Mouse (Mus musculus) hindbrain, embryonic 12.5 days (tissue): ENCODE results near the gene Nfia. TPM values are rescaled to one million over a fixed set of nuclear protein-coding genes. Genes with fewer than 3 reads are reported as not detected.
A peak's percentile ranks its signal among the peaks of the same experiment; 100 is the strongest.

ENCODE experiments used
- ATAC-seq: fragments of 200-750 bp; cut with Nextera tagmentation; 2 replicates; pipeline ENCODE4 v1.8.0; 2017; ENCODE audit warnings: moderate TSS enrichment; ENCODE audit not compliant: low FRiP score
- H3K27ac ChIP-seq: fragments of 300-500 bp; sonication (generic); 2 replicates; pipeline ENCODE4 v1.5.1; 2016; ENCODE audit warnings: mild to moderate bottlenecking
- H3K27me3 ChIP-seq: fragments of 300-500 bp; sonication (generic); 2 replicates; pipeline ENCODE4 v1.6.1; 2016; ENCODE audit warnings: mild to moderate bottlenecking
- H3K36me3 ChIP-seq: fragments of 300-500 bp; sonication (generic); 2 replicates; pipeline ENCODE4 v1.6.1; 2016; ENCODE audit warnings: mild to moderate bottlenecking
- H3K4me1 ChIP-seq: fragments of 300-500 bp; sonication (generic); 2 replicates; pipeline ENCODE4 v1.6.1; 2016
- H3K4me2 ChIP-seq: fragments of 300-500 bp; sonication (generic); replicated peaks from 2 replicates; pipeline ENCODE4 v1.6.1; 2016; ENCODE audit warnings: mild to moderate bottlenecking
- H3K4me3 ChIP-seq: fragments of 300-500 bp; sonication (generic); 2 replicates; pipeline ENCODE4 v1.5.1; 2016; ENCODE audit warnings: mild to moderate bottlenecking
- H3K9ac ChIP-seq: fragments of 300-500 bp; sonication (generic); 2 replicates; pipeline ENCODE4 v1.6.1; 2016; ENCODE audit warnings: mild to moderate bottlenecking, moderate library complexity
- H3K9me3 ChIP-seq: fragments of 300-500 bp; sonication (generic); replicated peaks from 2 replicates; pipeline ENCODE4 v1.6.1; 2016; ENCODE audit warnings: mild to moderate bottlenecking
- WGBS: fragments of 180-500 bp; shearing (Covaris S2); methylation state at CpG from one replicate; pipeline ENCODE4 v1.1.7; 2016; 5-methylcytosine and 5-hydroxymethylcytosine counted together
- polyA plus RNA-seq: library from polyadenylated mRNA; unstranded; fragments of >200 nt; fragmentation: Nextera tagmentation; extraction: Ambion mirVana; gene quantifications from 2 replicates; pipeline ENCODE4 v1.2.1, GENCODE M21; 2016

Nfia gene
- polyA plus RNA-seq, 1 experiment from 2014 or later = 58.4 TPM

- no peak overlapping the region for H3K4me2 ChIP-seq
- no peaks in the 10 kb centered on the region for H3K9me3 ChIP-seq
- ATAC-seq = no peak
- no peak overlapping the region for H3K27ac ChIP-seq
- H3K27me3 ChIP-seq = no peaks in the 10 kb centered on the region
- H3K36me3 ChIP-seq = no peaks in the 10 kb centered on the region
- whole genome bisulfite sequencing = 91% methylated on average over 6 of the region's 6 CpGs
- no peak overlapping the region for H3K9ac ChIP-seq
- H3K4me3 ChIP-seq = no peak overlapping the region
- H3K4me1 ChIP-seq = peaks cover 16% of the 10 kb centered on the region
Observed at GRCm38 (mm10) chr4:97823512-97823911, 51.0 kb downstream of the Nfia start.

GRCm38 (mm10) chr4:97824451-97824850 lies 51.9 kb downstream of the Nfia start:
- no peak overlapping the region for H3K9ac ChIP-seq
- 64% methylated on average over 4 of the region's 4 CpGs for WGBS
- H3K4me1 ChIP-seq = peaks cover 17% of the 10 kb centered on the region
- H3K9me3 ChIP-seq = no peaks in the 10 kb centered on the region
- ATAC-seq = no peak
- H3K4me3 ChIP-seq = no peak overlapping the region
- no peaks in the 10 kb centered on the region for H3K36me3 ChIP-seq
- H3K27me3 ChIP-seq = no peaks in the 10 kb centered on the region
- H3K27ac ChIP-seq = no peak overlapping the region
- H3K4me2 ChIP-seq = no peak overlapping the region

GRCm38 (mm10) chr4:97825432-97825831 lies 52.9 kb downstream of the Nfia start:
- 73% methylated on average over 4 of the region's 4 CpGs for WGBS
- H3K4me2 ChIP-seq = no peak overlapping the region
- ATAC-seq = no peak; the same call in 1 of the 2 replicates
- no peaks in the 10 kb centered on the region for H3K36me3 ChIP-seq
- H3K27ac ChIP-seq = no peak overlapping the region
- H3K4me3 ChIP-seq = no peak overlapping the region
- no peaks in the 10 kb centered on the region for H3K27me3 ChIP-seq
- H3K9ac ChIP-seq = no peak overlapping the region
- no peaks in the 10 kb centered on the region for H3K9me3 ChIP-seq
- H3K4me1 ChIP-seq = peaks cover 20% of the 10 kb centered on the region

GRCm38 (mm10) chr4:97825841-97826240 lies 53.3 kb downstream of the Nfia start:
- 74% methylated on average over 4 of the region's 4 CpGs for WGBS
- H3K36me3 ChIP-seq = 0 out of 2 replicates have a peak, but pooled peaks cover under 1% of the 10 kb centered on the region
- no peaks in the 10 kb centered on the region for H3K27me3 ChIP-seq
- no peak; the same call in 1 of the 2 replicates for ATAC-seq
- no peak overlapping the region for H3K4me2 ChIP-seq
- H3K9me3 ChIP-seq = no peaks in the 10 kb centered on the region
- no peak overlapping the region for H3K9ac ChIP-seq
- no peak overlapping the region for H3K4me3 ChIP-seq
- peaks cover 20% of the 10 kb centered on the region for H3K4me1 ChIP-seq
- no peak overlapping the region for H3K27ac ChIP-seq

DNA sequence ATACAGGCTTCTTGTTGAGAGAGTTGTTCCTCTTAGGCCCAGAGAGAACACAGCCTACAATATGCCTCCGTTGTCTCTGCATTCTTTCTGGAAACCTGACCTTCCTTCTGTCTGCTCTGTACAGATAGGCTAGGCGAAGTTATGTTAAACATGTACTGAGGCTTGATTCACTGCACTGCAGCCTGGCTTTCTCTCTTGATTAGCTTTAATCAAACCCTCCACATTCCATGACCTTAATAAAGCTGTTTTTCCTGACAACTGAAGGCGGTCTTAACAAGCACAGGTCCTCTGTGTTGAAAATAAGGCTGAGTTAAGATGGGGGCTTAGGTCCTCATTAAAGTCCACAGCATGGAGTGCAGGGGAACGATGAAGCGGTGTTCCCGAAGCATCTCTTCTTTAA lies 54.6 kb downstream of the Nfia start:
- Histone ChIP-seq H3K4me3 (no peak overlapping the region), H3K27ac (no peak overlapping the region), H3K4me2 (no peak overlapping the region), H3K27me3 (no peaks in the 10 kb centered on the region), H3K9ac (no peak overlapping the region), H3K4me1 (peaks cover 20% of the 10 kb centered on the region), H3K9me3 (no peaks in the 10 kb centered on the region), H3K36me3 (0 out of 2 replicates have a peak, but pooled peaks cover 4% of the 10 kb centered on the region)
- 73% methylated on average over 6 of the region's 6 CpGs for WGBS
- ATAC-seq = 0 out of 2 replicates have a peak, but pooled peaks have one; percentile 46

DNA sequence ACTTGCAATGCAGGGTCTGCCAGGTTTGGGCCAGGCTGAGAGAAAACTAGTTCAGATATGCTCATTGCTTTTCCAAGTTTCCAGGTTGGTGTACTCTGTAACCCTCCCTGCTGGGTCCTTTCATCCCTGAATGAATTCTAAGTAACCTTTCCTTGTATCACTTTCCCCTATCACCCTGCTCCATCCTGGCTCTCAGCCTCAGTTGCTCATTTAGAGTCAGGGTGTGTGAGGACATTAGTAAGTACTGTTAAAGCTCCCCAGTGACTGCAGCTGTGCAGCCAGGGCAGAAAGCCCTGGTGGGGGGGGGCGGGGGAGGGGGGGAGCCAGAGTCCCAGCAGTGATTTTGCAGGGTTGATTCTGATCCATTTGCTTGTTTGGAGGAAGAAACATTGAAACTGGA lies 56.0 kb downstream of the Nfia start:
- WGBS = 33% methylated on average over 1 of the region's 1 CpGs
- Histone ChIP-seq H3K27me3 (no peaks in the 10 kb centered on the region), H3K4me1 (peaks cover 20% of the 10 kb centered on the region)

GRCm38 (mm10) chr4:97829336-97830050 lies 57.0 kb downstream of the Nfia start:
- H3K9ac ChIP-seq = no peak overlapping the region
- ATAC-seq = no peak
- WGBS = 91% methylated on average over 11 of the region's 12 CpGs
- H3K36me3 ChIP-seq = 0 out of 2 replicates have a peak, but pooled peaks cover 4% of the 10 kb centered on the region
- H3K4me1 ChIP-seq = peaks cover 16% of the 10 kb centered on the region
- H3K9me3 ChIP-seq = no peaks in the 10 kb centered on the region
- no peak overlapping the region for H3K4me2 ChIP-seq
- no peak overlapping the region for H3K4me3 ChIP-seq
- no peaks in the 10 kb centered on the region for H3K27me3 ChIP-seq
- no peak overlapping the region for H3K27ac ChIP-seq

More for the DNA sequence above, 56.0 kb downstream of the Nfia start:
- no peak overlapping the region for H3K4me2 ChIP-seq
- no peak overlapping the region for H3K4me3 ChIP-seq
- no peaks in the 10 kb centered on the region for H3K9me3 ChIP-seq
- no peak overlapping the region for H3K9ac ChIP-seq
- H3K36me3 ChIP-seq = 0 out of 2 replicates have a peak, but pooled peaks cover 4% of the 10 kb centered on the region
- no peak for ATAC-seq
- H3K27ac ChIP-seq = no peak overlapping the region

DNA sequence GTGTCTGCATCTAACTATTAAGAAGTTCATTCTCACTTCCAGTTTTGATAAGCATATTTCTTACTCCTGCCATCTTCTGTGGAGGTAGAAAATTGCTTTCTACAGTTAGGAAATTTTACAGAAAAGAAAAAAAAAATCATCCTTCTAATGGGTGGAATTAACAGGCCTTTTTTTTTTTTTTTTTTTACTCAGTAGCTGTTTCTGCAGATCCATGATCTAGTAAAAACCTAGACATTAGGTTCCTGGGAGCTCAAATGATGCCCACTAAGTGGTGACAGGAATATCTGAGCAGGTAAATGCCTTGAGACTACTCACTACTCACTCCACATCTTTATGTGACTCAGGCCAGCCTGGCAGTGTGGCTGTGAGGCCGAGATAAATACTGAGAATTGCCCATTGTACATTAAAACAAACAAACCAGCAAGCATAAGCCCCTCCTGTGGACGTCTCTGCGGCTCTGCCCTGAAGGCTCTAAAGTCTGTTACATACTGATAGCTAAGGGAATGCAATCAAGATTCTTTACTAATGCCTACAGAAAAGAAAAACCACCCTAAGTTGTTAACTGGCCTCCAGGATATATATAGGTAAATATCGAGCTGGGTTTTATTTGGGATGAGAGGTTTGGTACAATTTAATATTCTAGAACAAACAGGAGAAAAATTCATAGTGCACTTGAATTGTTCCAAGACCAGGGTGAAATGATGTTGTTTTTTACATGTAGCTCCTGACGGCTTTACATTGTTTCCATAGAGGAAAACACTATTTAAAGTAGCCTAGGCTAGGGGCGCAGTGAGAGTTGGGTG lies 57.7 kb downstream of the Nfia start:
- Histone ChIP-seq H3K27ac (no peak overlapping the region), H3K4me3 (no peak overlapping the region), H3K4me2 (no peak overlapping the region), H3K4me1 (peaks cover 11% of the 10 kb centered on the region), H3K9me3 (no peaks in the 10 kb centered on the region), H3K27me3 (no peaks in the 10 kb centered on the region), H3K9ac (no peak overlapping the region), H3K36me3 (0 out of 2 replicates have a peak, but pooled peaks cover 4% of the 10 kb centered on the region)
- ATAC-seq = no peak
- WGBS = 63% methylated on average over 6 of the region's 6 CpGs

DNA sequence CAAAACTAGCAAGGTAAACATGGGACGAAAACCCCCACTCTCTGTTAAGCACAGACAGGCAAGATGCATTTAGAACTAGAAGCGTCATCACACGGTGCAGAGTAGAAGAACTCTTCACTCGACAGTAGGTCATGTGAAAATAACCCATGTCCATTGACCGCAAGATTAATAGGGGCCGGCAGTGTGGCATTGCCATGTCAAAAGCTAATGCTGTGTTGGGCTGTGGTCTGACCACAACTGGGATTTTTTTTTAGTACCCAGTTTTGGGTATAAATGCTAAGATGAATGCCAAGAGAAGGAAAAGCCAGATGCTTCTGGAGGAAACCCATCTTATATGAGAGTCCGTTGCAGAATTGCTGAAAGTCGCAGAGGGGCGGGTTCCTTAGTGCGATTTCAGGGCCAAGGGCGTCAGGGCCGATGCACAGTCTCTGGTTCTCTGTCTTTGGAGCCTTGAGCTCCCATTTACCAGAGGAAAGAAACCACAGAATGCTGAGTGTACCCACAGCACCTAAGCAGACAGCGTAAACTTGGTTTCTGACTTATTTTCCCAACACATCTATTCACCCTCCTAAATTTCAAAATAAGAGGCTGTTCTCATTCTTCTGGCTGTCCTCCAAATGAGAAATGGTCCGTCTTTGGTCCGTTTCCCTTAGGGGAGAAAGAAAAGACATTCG lies 58.5 kb downstream of the Nfia start:
- H3K27me3 ChIP-seq = no peaks in the 10 kb centered on the region
- H3K4me1 ChIP-seq = peaks cover 4% of the 10 kb centered on the region; the same call in 1 of the 2 replicates
- WGBS = 92% methylated on average over 16 of the region's 16 CpGs

GRCm38 (mm10) chr4:97831611-97832278 lies 59.2 kb downstream of the Nfia start:
- WGBS = 95% methylated on average over 7 of the region's 7 CpGs
- Histone ChIP-seq H3K36me3 (0 out of 2 replicates have a peak, but pooled peaks cover 4% of the 10 kb centered on the region), H3K4me1 (peaks cover 8% of the 10 kb centered on the region), H3K27me3 (no peaks in the 10 kb centered on the region), H3K9me3 (no peaks in the 10 kb centered on the region), H3K4me2 (no peak overlapping the region), H3K27ac (no peak overlapping the region), H3K9ac (no peak overlapping the region), H3K4me3 (no peak overlapping the region)
- no peak for ATAC-seq

More for the DNA sequence above, 58.5 kb downstream of the Nfia start:
- Histone ChIP-seq H3K4me2 (no peak overlapping the region), H3K9ac (no peak overlapping the region), H3K36me3 (0 out of 2 replicates have a peak, but pooled peaks cover 4% of the 10 kb centered on the region), H3K9me3 (no peaks in the 10 kb centered on the region), H3K27ac (no peak overlapping the region), H3K4me3 (no peak overlapping the region)
- ATAC-seq = no peak

DNA sequence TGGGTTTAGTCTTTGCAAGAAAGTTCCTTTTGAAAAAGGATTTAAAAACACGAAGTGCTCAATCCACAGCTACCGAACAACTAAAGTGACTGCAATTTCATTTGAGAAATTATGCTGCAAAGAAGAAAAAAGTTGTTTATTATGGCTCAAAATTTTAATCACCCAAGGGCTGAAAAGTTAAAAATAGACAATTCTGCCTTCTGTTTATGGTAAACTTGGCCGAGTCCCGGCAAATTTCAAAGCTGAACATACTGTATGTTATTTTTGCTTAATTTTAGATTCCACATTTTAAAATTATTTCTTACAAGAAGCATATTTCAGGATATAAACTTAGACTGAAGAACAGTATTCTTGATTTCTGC lies 59.7 kb downstream of the Nfia start:
- Histone ChIP-seq H3K4me1 (peaks cover 12% of the 10 kb centered on the region), H3K36me3 (0 out of 2 replicates have a peak, but pooled peaks cover 4% of the 10 kb centered on the region), H3K27me3 (no peaks in the 10 kb centered on the region), H3K27ac (no peak overlapping the region), H3K4me3 (no peak overlapping the region), H3K4me2 (no peak overlapping the region), H3K9ac (no peak overlapping the region), H3K9me3 (no peaks in the 10 kb centered on the region)
- 94% methylated on average over 4 of the region's 4 CpGs for WGBS
- no peak for ATAC-seq
